Mouse (Mus musculus): ENCODE measurements around the gene Tmem30a. TPM values are rescaled to one million over a fixed set of nuclear protein-coding genes. Genes with fewer than 3 reads are reported as not detected.

Tmem30a gene
- polyA plus RNA-seq, 1 experiment = 120 TPM

DNA sequence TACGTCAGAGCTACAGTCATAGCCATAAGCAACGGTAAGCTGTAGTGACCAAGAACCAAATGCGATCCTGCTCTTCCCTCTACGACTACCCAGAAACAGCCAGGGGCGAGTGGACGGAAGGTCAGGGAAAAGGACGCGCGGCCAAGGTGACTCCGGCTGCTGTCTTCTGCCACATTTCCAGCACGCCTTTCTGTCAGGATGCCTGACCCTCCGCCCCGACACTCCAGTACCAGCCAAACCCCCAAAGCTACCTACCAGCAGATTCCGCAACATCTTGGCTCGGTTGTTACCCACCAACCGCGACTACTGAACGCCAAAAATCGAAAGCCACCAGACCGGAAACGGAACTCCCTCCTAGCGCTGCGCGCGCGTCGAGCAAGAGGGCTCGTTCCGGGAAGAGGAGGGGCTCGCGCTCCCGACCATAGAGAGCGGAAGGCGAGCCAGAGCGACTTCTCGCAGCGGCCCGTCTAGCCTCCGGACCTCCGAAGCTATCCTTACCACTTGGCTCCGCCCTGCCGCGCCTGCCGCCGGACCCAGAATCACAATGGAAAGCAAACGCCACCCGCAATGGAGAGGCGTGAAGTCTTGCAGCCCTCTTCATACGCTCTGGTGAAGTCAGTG lies 33.8 kb downstream of the Tmem30a start, which contains the start of gene Cox7a2:
TSS of gene Cox7a2 (minus strand) at position 494 of the 621 bp plus-strand sequence.
- no peaks in the 10 kb centered on the region; the same call in 1 of the 2 replicates for H3K4me1 ChIP-seq (ENCODE audit: control insufficient read depth, insufficient read depth, low read length)
- H3K27ac ChIP-seq (ENCODE audit: insufficient read depth, low read length) = peak within 1 kb of the TSS; percentile 91
- DNase-seq = peak; percentile 94 to 97
- TF ChIP-seq POLR2A (IDR thresholded peaks at IDR 0.05; ENCODE audit: borderline replicate concordance, insufficient read depth, low read length) (peak; percentile 76; the same call in 1 of the 2 replicates), CTCF (IDR thresholded peaks at IDR 0.05; ENCODE audit: borderline replicate concordance, insufficient read depth, low read depth, low read length) (no peak)
- WGBS = under 1% methylated on average over 49 of the region's 49 CpGs
- H3K27me3 ChIP-seq (ENCODE audit: control insufficient read depth, insufficient read depth, low read length) = no peaks in the 10 kb centered on the region
- H3K4me3 ChIP-seq (replicated peaks; ENCODE audit: insufficient read depth, low read depth, low read length) = peak within 1 kb of the TSS; percentile 92

- Histone ChIP-seq H3K4me3 (replicated peaks; ENCODE audit: insufficient read depth, low read depth, low read length) (no peak overlapping the region), H3K4me1 (ENCODE audit: control insufficient read depth, insufficient read depth, low read length) (no peaks in the 10 kb centered on the region; the same call in 1 of the 2 replicates), H3K27me3 (ENCODE audit: control insufficient read depth, insufficient read depth, low read length) (no peaks in the 10 kb centered on the region), H3K27ac (ENCODE audit: insufficient read depth, low read length) (no peak overlapping the region)
- DNase-seq = no peak
- TF ChIP-seq CTCF (IDR thresholded peaks at IDR 0.05; ENCODE audit: borderline replicate concordance, insufficient read depth, low read depth, low read length) (no peak), POLR2A (IDR thresholded peaks at IDR 0.05; ENCODE audit: borderline replicate concordance, insufficient read depth, low read length) (no peak)
- WGBS = 85% methylated on average over 4 of the region's 4 CpGs
Measured at GRCm38 (mm10) chr9:79755311-79755710, 38.0 kb downstream of the Tmem30a start.

DNA sequence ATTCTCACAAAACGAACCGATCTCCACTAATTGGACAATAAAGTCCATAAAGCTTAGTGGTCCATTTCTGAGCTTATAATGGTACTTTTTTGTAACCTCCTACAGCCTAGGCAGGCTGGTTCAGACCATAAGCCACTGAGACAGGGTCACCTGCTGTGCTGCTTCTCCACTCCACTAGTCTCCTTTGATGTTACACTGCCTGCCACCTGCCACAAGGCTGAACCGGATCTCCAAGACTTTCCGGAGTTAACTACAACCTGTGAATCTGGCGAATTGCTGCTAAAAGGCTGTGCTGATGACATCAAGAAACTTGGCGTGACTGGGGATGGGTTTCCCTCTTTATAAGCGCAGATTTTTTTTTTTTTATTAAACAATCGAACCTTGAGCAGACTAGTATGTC lies 41.5 kb downstream of the Tmem30a start:
- H3K27ac ChIP-seq (ENCODE audit: insufficient read depth, low read length) = no peak overlapping the region
- no peaks in the 10 kb centered on the region for H3K27me3 ChIP-seq (ENCODE audit: control insufficient read depth, insufficient read depth, low read length)
- no peak for DNase-seq
- H3K4me1 ChIP-seq (ENCODE audit: control insufficient read depth, insufficient read depth, low read length) = no peaks in the 10 kb centered on the region
- H3K4me3 ChIP-seq (replicated peaks; ENCODE audit: insufficient read depth, low read depth, low read length) = no peak overlapping the region
- 74% methylated on average over 8 of the region's 8 CpGs for WGBS
- TF ChIP-seq CTCF (IDR thresholded peaks at IDR 0.05; ENCODE audit: borderline replicate concordance, insufficient read depth, low read depth, low read length) (no peak), POLR2A (IDR thresholded peaks at IDR 0.05; ENCODE audit: borderline replicate concordance, insufficient read depth, low read length) (no peak)

DNA sequence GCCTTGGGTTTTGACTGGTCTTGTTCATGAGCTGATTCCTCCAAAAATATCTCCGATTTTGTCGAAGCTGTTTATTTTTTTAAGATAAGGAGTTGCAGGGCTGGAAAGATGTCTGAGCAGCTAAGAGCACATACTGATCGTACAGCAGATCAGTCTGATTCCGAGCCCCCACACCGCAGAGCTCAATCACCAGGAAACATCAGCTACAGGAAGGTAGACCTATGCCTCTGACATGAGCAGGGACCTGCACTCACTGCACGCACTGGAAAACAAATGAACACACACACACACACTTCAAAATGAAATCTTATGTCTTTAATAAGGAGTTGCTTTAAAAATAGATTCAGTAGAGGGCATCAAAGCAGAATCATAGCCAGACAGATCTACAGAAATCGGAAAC lies 42.6 kb downstream of the Tmem30a start:
- no peak for TF ChIP-seq CTCF (IDR thresholded peaks at IDR 0.05; ENCODE audit: borderline replicate concordance, insufficient read depth, low read depth, low read length)
- TF ChIP-seq POLR2A (IDR thresholded peaks at IDR 0.05; ENCODE audit: borderline replicate concordance, insufficient read depth, low read length) = no peak

GRCm38 (mm10) chr9:79745036-79745435 lies 48.3 kb downstream of the Tmem30a start:
- H3K27me3 ChIP-seq (ENCODE audit: control insufficient read depth, insufficient read depth, low read length) = no peaks in the 10 kb centered on the region
- H3K4me1 ChIP-seq (ENCODE audit: control insufficient read depth, insufficient read depth, low read length) = no peaks in the 10 kb centered on the region
- no peak overlapping the region for H3K4me3 ChIP-seq (replicated peaks; ENCODE audit: insufficient read depth, low read depth, low read length)
- DNase-seq = no peak
- WGBS = 40% methylated on average over 4 of the region's 4 CpGs
- no peak for TF ChIP-seq POLR2A (IDR thresholded peaks at IDR 0.05; ENCODE audit: borderline replicate concordance, insufficient read depth, low read length)
- TF ChIP-seq CTCF (IDR thresholded peaks at IDR 0.05; ENCODE audit: borderline replicate concordance, insufficient read depth, low read depth, low read length) = no peak
- no peak overlapping the region for H3K27ac ChIP-seq (ENCODE audit: insufficient read depth, low read length)

More for the DNA sequence above, 42.6 kb downstream of the Tmem30a start:
- H3K27ac ChIP-seq (ENCODE audit: insufficient read depth, low read length) = no peak overlapping the region
- WGBS = 90% methylated on average over 7 of the region's 7 CpGs
- no peaks in the 10 kb centered on the region for H3K27me3 ChIP-seq (ENCODE audit: control insufficient read depth, insufficient read depth, low read length)
- DNase-seq = no peak
- H3K4me1 ChIP-seq (ENCODE audit: control insufficient read depth, insufficient read depth, low read length) = no peaks in the 10 kb centered on the region
- H3K4me3 ChIP-seq (replicated peaks; ENCODE audit: insufficient read depth, low read depth, low read length) = no peak overlapping the region

GRCm38 (mm10) chr9:79735608-79736007 lies 57.7 kb downstream of the Tmem30a start:
- H3K4me1 ChIP-seq (ENCODE audit: control insufficient read depth, insufficient read depth, low read length) = no peaks in the 10 kb centered on the region
- no peak for DNase-seq

GRCm38 (mm10) chr9:79730301-79730700 lies 63.0 kb downstream of the Tmem30a start:
- no peak for DNase-seq
- 69% methylated on average over 5 of the region's 5 CpGs for WGBS

More at GRCm38 (mm10) chr9:79735608-79736007, 57.7 kb downstream of the Tmem30a start:
- no peak overlapping the region for H3K4me3 ChIP-seq (replicated peaks; ENCODE audit: insufficient read depth, low read depth, low read length)
- no peaks in the 10 kb centered on the region for H3K27me3 ChIP-seq (ENCODE audit: control insufficient read depth, insufficient read depth, low read length)
- TF ChIP-seq POLR2A (IDR thresholded peaks at IDR 0.05; ENCODE audit: borderline replicate concordance, insufficient read depth, low read length) (no peak), CTCF (IDR thresholded peaks at IDR 0.05; ENCODE audit: borderline replicate concordance, insufficient read depth, low read depth, low read length) (no peak)
- no peak overlapping the region for H3K27ac ChIP-seq (ENCODE audit: insufficient read depth, low read length)
- WGBS = 83% methylated on average over 6 of the region's 6 CpGs

DNA sequence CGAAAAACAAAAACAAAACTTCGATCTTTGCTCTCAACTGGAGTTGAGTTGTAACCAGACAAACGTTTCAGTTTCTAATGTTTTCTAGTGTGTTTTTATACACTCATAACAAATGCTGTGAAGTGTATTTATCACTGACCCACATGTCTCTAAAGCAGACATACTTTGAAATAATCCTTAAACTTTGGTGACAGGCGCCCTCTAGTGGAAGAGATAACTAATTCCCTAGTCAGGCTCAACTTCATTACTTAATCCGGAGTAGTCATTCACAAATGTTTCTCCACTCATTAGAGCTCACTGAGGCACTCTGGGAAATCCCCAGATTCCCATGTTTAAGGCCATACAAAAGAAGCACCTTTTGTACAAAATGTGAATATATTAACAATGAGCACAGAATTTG lies 70.2 kb downstream of the Tmem30a start:
- H3K27ac ChIP-seq (ENCODE audit: insufficient read depth, low read length) = no peak overlapping the region
- 34% methylated on average over 5 of the region's 5 CpGs for WGBS
- DNase-seq = peak in 1 of 2 experiments; percentile 29
- peaks cover 3% of the 10 kb centered on the region; the same call in 1 of the 2 replicates for H3K27me3 ChIP-seq (ENCODE audit: control insufficient read depth, insufficient read depth, low read length)
- no peak for TF ChIP-seq POLR2A (IDR thresholded peaks at IDR 0.05; ENCODE audit: borderline replicate concordance, insufficient read depth, low read length)
- no peak for TF ChIP-seq CTCF (IDR thresholded peaks at IDR 0.05; ENCODE audit: borderline replicate concordance, insufficient read depth, low read depth, low read length)
- no peak overlapping the region for H3K4me3 ChIP-seq (replicated peaks; ENCODE audit: insufficient read depth, low read depth, low read length)
- H3K4me1 ChIP-seq (ENCODE audit: control insufficient read depth, insufficient read depth, low read length) = no peaks in the 10 kb centered on the region

More at GRCm38 (mm10) chr9:79730301-79730700, 63.0 kb downstream of the Tmem30a start:
- Histone ChIP-seq H3K4me3 (replicated peaks; ENCODE audit: insufficient read depth, low read depth, low read length) (no peak overlapping the region), H3K4me1 (ENCODE audit: control insufficient read depth, insufficient read depth, low read length) (no peaks in the 10 kb centered on the region), H3K27ac (ENCODE audit: insufficient read depth, low read length) (no peak overlapping the region), H3K27me3 (ENCODE audit: control insufficient read depth, insufficient read depth, low read length) (no peaks in the 10 kb centered on the region)
- TF ChIP-seq CTCF (IDR thresholded peaks at IDR 0.05; ENCODE audit: borderline replicate concordance, insufficient read depth, low read depth, low read length) (no peak), POLR2A (IDR thresholded peaks at IDR 0.05; ENCODE audit: borderline replicate concordance, insufficient read depth, low read length) (no peak)

Measured in cerebellum, adult 2 months (tissue).